Mouse (Mus musculus): ENCODE measurements at regions not wholly inside any gene's neighbourhood (a gene's known extent, or its start where the extent isn't known, plus 50 kb on each side); places are given as distances from the start of the nearest gene placed in this dataset.

DNA sequence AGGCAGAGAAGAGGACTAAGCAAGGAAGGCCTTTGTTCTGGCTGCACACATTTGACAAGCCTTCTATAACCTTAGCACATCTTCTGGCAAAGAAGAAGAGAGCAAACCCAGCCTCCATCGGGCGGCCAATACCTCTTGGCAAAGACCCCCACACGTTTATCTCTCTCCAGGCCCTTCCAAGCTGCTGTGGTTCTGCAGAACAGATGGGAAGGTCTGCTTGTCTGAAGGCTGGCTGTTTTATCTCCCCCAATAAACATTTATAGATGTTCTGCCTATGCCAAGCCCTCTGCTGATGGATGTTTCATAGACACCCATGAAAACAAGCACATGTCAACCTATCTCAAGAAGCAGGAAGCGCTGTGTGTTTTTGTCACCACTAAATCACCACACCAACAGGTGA is 339.4 kb upstream of the Rarb start:
- no peak overlapping the region for H3K4me3 ChIP-seq (ENCODE audit: low read depth, low read length)
- H3K36me3 ChIP-seq (ENCODE audit: control insufficient read depth, insufficient read depth, low read length), result no peaks in the 10 kb centered on the region
- H3K4me1 ChIP-seq (replicated peaks; ENCODE audit: control insufficient read depth, insufficient read depth, low read length), result no peaks in the 10 kb centered on the region
- no peak for ATAC-seq (replicated peaks; ENCODE audit: low FRiP score)
- no peak overlapping the region for H3K9ac ChIP-seq (ENCODE audit: low read length)
- H3K27me3 ChIP-seq (ENCODE audit: control insufficient read depth, insufficient read depth, low read length), result no peaks in the 10 kb centered on the region
- DNase-seq (ENCODE audit: low spot score), result no peak
- H3K9me3 ChIP-seq (ENCODE audit: control insufficient read depth, low read length), result no peaks in the 10 kb centered on the region
- H3K4me2 ChIP-seq (ENCODE audit: low read depth, low read length, severe bottlenecking), result no peak overlapping the region
- H3K27ac ChIP-seq (ENCODE audit: low read depth, low read length), result no peak overlapping the region
- 93% methylated on average over 4 of the region's 4 CpGs for WGBS

DNA sequence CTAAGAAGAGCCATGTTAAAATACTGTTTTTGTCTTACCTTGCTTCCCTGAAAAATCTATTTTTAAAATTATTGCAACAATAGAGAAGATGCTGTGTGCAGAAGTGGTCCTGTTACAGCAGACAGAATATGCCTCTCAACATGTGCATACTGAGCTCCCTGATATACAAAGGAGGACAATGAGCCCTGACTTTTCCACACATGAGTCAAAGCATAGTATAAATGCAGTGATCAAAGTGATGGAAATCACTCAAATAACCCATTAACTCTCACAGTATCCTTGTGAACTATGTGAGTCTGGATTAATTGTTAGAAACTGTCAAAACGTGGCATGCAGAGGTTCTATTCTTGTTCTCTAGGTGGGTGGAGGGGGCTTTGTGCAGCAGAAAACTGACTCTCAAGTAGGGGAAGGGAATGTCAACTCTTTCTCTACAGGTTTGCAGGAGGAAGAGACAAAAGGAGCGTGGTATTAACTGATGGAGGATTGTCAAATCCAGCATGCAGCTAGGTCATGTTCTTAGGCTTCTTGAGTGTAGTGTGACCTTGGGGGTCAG is 337.5 kb upstream of the Rarb start:
- Histone ChIP-seq H3K9me3 (ENCODE audit: control insufficient read depth, low read length) (no peaks in the 10 kb centered on the region), H3K36me3 (ENCODE audit: control insufficient read depth, insufficient read depth, low read length) (no peaks in the 10 kb centered on the region), H3K9ac (ENCODE audit: low read length) (no peak overlapping the region), H3K27ac (ENCODE audit: low read depth, low read length) (no peak overlapping the region), H3K4me1 (replicated peaks; ENCODE audit: control insufficient read depth, insufficient read depth, low read length) (no peaks in the 10 kb centered on the region), H3K4me2 (ENCODE audit: low read depth, low read length, severe bottlenecking) (no peak overlapping the region), H3K4me3 (ENCODE audit: low read depth, low read length) (no peak overlapping the region), H3K27me3 (ENCODE audit: control insufficient read depth, insufficient read depth, low read length) (no peaks in the 10 kb centered on the region)
- DNase-seq (ENCODE audit: low spot score) (no peak), ATAC-seq (replicated peaks; ENCODE audit: low FRiP score) (no peak)
- WGBS, result 71% methylated on average over 2 of the region's 2 CpGs

DNA sequence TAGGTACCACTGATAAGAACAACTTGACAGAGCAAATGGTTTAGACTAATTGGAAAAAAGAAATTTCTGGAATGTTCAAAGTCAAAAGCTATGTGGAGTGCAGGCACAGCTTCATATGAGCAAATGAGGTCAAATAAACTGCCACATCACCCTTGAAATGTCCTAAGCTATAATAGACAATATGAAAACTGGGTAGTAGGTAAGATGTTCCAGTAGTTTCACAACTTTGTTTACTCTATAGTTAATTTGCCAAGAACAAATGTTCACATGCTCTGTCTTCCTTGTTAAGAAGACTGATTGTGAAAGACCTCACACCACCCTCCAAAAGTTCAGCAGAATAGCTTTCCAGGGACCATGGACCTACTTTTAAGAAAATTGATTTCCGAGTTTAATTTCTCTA is 301.7 kb upstream of the Rarb start:
- no peaks in the 10 kb centered on the region for H3K9me3 ChIP-seq (ENCODE audit: control insufficient read depth, low read length)
- DNase-seq (ENCODE audit: low spot score) (no peak), ATAC-seq (replicated peaks; ENCODE audit: low FRiP score) (no peak)
- H3K4me2 ChIP-seq (ENCODE audit: low read depth, low read length, severe bottlenecking), result no peak overlapping the region
- no peaks in the 10 kb centered on the region for H3K36me3 ChIP-seq (ENCODE audit: control insufficient read depth, insufficient read depth, low read length)
- no peak overlapping the region for H3K9ac ChIP-seq (ENCODE audit: low read length)
- WGBS, result 84% methylated on average over 1 of the region's 1 CpGs
- H3K4me3 ChIP-seq (ENCODE audit: low read depth, low read length), result no peak overlapping the region
- H3K27ac ChIP-seq (ENCODE audit: low read depth, low read length), result no peak overlapping the region
- H3K4me1 ChIP-seq (replicated peaks; ENCODE audit: control insufficient read depth, insufficient read depth, low read length), result no peaks in the 10 kb centered on the region
- H3K27me3 ChIP-seq (ENCODE audit: control insufficient read depth, insufficient read depth, low read length), result no peaks in the 10 kb centered on the region

DNA sequence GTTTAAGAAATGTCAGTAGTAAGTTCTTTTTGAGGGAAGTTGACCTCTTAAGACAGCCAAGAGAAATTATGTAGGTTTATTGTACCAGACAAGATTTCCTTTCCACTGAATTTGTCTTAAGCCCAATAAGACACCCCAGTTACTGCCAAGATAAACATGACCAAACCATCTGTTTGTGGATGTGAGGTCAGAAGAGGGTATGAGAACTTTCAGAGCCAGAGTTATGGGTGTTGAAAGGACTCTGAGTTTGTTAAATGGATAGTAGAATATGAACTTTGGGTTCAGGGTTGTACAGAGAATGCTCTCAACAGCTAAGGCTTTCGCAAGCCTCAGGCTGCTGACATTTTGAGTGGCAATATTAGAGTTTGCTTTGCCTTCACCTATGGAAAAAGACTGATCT is 287.7 kb upstream of the Rarb start:
- Histone ChIP-seq H3K9ac (ENCODE audit: low read length) (no peak overlapping the region), H3K27me3 (ENCODE audit: control insufficient read depth, insufficient read depth, low read length) (no peaks in the 10 kb centered on the region), H3K9me3 (ENCODE audit: control insufficient read depth, low read length) (no peaks in the 10 kb centered on the region), H3K4me1 (replicated peaks; ENCODE audit: control insufficient read depth, insufficient read depth, low read length) (no peaks in the 10 kb centered on the region), H3K4me2 (ENCODE audit: low read depth, low read length, severe bottlenecking) (no peak overlapping the region), H3K27ac (ENCODE audit: low read depth, low read length) (no peak overlapping the region), H3K4me3 (ENCODE audit: low read depth, low read length) (no peak overlapping the region), H3K36me3 (ENCODE audit: control insufficient read depth, insufficient read depth, low read length) (no peaks in the 10 kb centered on the region)
- DNase-seq (ENCODE audit: low spot score), result no peak
- ATAC-seq (replicated peaks; ENCODE audit: low FRiP score), result no peak
- WGBS, result 91% methylated on average over 1 of the region's 1 CpGs

DNA sequence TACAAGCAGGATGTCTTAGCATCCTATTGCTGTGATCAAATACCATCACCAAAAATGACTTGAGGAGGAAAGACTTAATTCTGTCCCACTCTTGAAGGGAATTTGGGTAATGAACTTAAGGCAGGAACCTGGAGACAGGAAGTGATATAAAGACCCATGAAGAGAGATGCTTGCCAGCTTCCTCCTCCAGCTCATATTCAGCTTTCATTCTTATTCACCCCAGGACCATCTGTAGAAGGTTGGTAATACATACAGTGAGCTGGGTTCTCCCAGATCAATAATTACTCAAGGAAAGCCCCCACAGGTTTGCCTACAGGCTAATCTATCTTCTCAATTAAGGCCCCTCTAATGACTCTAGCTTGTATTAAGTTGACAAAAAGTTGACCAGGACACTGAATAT is 283.5 kb upstream of the Rarb start:
- no peak overlapping the region for H3K9ac ChIP-seq (ENCODE audit: low read length)
- H3K4me1 ChIP-seq (replicated peaks; ENCODE audit: control insufficient read depth, insufficient read depth, low read length), result no peaks in the 10 kb centered on the region
- no peak for ATAC-seq (replicated peaks; ENCODE audit: low FRiP score)
- no peaks in the 10 kb centered on the region for H3K27me3 ChIP-seq (ENCODE audit: control insufficient read depth, insufficient read depth, low read length)
- no peak overlapping the region for H3K4me3 ChIP-seq (ENCODE audit: low read depth, low read length)
- H3K4me2 ChIP-seq (ENCODE audit: low read depth, low read length, severe bottlenecking), result no peak overlapping the region
- H3K36me3 ChIP-seq (ENCODE audit: control insufficient read depth, insufficient read depth, low read length), result no peaks in the 10 kb centered on the region
- H3K9me3 ChIP-seq (ENCODE audit: control insufficient read depth, low read length), result no peaks in the 10 kb centered on the region
- no peak overlapping the region for H3K27ac ChIP-seq (ENCODE audit: low read depth, low read length)
- no peak for DNase-seq (ENCODE audit: low spot score)

DNA sequence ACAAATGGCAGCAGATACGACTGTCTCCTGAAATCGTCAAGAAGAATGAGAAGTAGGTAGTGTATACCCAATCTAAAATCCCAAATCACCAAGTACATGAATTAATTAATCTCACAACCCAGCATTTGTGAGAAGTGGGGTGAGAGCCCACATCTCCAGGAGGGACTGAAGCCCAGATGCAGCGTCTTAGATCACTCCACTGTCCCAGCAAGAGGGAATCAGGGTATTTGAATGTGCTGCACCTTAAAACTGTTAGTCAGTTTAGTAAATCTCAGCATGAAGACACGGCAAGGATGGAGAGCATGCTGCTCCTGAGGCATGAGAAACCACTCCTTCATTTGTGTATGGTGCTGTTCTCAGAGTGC is 271.6 kb upstream of the Rarb start:
- H3K9ac ChIP-seq (ENCODE audit: low read length), result no peak overlapping the region
- DNase-seq (ENCODE audit: low spot score), result no peak
- no peaks in the 10 kb centered on the region for H3K4me1 ChIP-seq (replicated peaks; ENCODE audit: control insufficient read depth, insufficient read depth, low read length)
- 69% methylated on average over 4 of the region's 4 CpGs for WGBS
- no peaks in the 10 kb centered on the region for H3K36me3 ChIP-seq (ENCODE audit: control insufficient read depth, insufficient read depth, low read length)
- no peak overlapping the region for H3K4me2 ChIP-seq (ENCODE audit: low read depth, low read length, severe bottlenecking)
- no peak for ATAC-seq (replicated peaks; ENCODE audit: low FRiP score)
- H3K9me3 ChIP-seq (ENCODE audit: control insufficient read depth, low read length), result no peaks in the 10 kb centered on the region
- no peaks in the 10 kb centered on the region for H3K27me3 ChIP-seq (ENCODE audit: control insufficient read depth, insufficient read depth, low read length)
- H3K27ac ChIP-seq (ENCODE audit: low read depth, low read length), result no peak overlapping the region
- H3K4me3 ChIP-seq (ENCODE audit: low read depth, low read length), result no peak overlapping the region

DNA sequence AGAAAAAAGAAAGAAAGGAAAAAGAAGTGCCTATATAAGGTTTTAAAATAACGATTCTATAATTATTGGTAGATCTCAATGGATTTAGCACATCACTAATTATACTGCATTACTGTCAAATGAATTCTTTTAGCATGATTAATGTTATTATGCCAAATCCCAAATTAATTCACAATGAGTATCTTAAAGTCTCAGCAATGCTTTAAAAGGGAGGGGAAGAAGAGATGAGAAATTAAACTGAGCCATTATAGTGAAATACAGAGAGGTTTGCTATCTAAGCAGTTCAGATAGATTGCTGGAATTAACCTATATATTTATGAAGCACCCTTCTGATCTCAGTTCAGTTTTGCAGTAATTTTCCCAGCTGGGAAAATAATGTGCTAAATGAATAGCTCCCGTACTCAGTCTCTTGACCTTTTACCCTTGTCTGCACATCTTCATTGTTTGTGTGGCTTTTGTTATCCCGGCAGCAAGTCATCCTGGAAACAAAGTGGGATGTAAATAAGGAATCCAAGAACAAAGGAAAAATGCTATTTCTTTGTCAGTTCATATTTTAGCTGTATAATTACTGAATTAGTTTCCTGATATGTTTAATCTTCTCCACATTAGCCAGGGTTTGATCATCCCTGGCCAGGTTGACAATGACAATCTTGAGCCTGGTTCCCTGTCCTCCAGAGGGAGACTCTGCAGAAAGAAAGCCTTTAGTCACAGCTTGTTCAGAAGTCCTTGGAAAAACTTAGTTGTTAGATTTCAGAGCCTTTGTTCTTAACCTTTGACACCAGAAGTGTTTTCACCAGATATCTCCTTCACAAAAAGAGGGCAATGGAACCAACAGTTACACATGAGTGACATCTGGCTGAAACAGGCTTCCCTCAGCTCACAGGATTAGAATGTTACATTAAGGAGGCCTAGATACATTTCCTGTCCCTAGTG is 270.9 kb upstream of the Rarb start:
- Histone ChIP-seq H3K4me3 (ENCODE audit: low read depth, low read length) (no peak overlapping the region), H3K4me2 (ENCODE audit: low read depth, low read length, severe bottlenecking) (no peak overlapping the region), H3K27ac (ENCODE audit: low read depth, low read length) (no peak overlapping the region), H3K4me1 (replicated peaks; ENCODE audit: control insufficient read depth, insufficient read depth, low read length) (no peaks in the 10 kb centered on the region), H3K27me3 (ENCODE audit: control insufficient read depth, insufficient read depth, low read length) (no peaks in the 10 kb centered on the region), H3K9ac (ENCODE audit: low read length) (no peak overlapping the region), H3K9me3 (ENCODE audit: control insufficient read depth, low read length) (no peaks in the 10 kb centered on the region), H3K36me3 (ENCODE audit: control insufficient read depth, insufficient read depth, low read length) (no peaks in the 10 kb centered on the region)
- WGBS, result 25% methylated on average over 3 of the region's 3 CpGs
- no peak for ATAC-seq (replicated peaks; ENCODE audit: low FRiP score)
- DNase-seq (ENCODE audit: low spot score), result no peak

DNA sequence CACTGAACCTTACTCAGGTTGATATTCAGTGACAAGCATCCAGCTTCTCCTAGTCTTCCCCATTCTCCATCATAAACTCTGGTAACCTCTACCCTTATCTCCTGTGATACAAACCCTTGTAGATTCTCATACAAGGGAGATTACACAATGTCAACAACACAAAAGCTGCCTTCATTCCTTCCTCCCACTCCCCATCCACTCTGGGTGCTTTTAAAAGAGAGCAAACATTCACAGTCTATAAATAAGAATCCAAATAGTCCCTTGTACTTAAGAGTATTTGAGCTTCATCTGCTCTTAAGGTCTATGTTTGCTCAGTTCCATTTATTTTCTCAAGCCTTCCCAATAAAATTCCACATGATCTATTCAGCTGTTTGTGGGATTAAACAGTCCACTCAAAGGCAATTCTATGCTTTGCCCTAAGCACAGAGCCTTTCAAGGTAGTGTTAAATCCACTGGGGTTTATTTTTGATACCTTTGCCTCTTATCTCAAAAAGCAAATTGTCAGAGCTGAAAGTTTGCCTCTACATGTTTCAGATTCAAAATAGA is 270.2 kb upstream of the Rarb start:
- Histone ChIP-seq H3K9ac (ENCODE audit: low read length) (no peak overlapping the region), H3K4me3 (ENCODE audit: low read depth, low read length) (no peak overlapping the region), H3K9me3 (ENCODE audit: control insufficient read depth, low read length) (no peaks in the 10 kb centered on the region), H3K27me3 (ENCODE audit: control insufficient read depth, insufficient read depth, low read length) (no peaks in the 10 kb centered on the region), H3K4me2 (ENCODE audit: low read depth, low read length, severe bottlenecking) (no peak overlapping the region), H3K27ac (ENCODE audit: low read depth, low read length) (no peak overlapping the region), H3K4me1 (replicated peaks; ENCODE audit: control insufficient read depth, insufficient read depth, low read length) (no peaks in the 10 kb centered on the region), H3K36me3 (ENCODE audit: control insufficient read depth, insufficient read depth, low read length) (no peaks in the 10 kb centered on the region)
- no peak for ATAC-seq (replicated peaks; ENCODE audit: low FRiP score)
- DNase-seq (ENCODE audit: low spot score), result no peak

DNA sequence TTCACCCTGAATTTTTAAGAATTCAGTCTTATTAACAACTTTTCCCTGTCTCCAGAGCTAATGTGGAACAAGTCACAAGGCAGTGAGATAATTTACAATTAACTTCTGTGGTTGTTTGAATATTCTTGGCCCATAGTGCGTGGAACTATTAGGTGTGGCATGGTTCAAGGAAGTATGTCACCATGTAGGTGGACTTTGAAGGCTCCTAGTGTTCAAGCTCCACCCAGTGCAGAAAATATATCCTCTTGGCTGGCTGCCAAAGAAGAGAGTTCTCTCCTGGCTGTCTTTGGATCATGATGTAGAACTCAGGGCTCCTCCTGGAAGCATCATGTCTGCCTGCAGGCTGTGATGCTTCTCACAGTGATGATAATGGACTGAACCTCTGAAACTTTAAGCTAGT is 268.9 kb upstream of the Rarb start:
- Histone ChIP-seq H3K9me3 (ENCODE audit: control insufficient read depth, low read length) (no peaks in the 10 kb centered on the region), H3K27ac (ENCODE audit: low read depth, low read length) (no peak overlapping the region), H3K4me3 (ENCODE audit: low read depth, low read length) (no peak overlapping the region), H3K9ac (ENCODE audit: low read length) (no peak overlapping the region), H3K4me2 (ENCODE audit: low read depth, low read length, severe bottlenecking) (no peak overlapping the region), H3K4me1 (replicated peaks; ENCODE audit: control insufficient read depth, insufficient read depth, low read length) (no peaks in the 10 kb centered on the region), H3K27me3 (ENCODE audit: control insufficient read depth, insufficient read depth, low read length) (no peaks in the 10 kb centered on the region), H3K36me3 (ENCODE audit: control insufficient read depth, insufficient read depth, low read length) (no peaks in the 10 kb centered on the region)
- 90% methylated on average over 1 of the region's 1 CpGs for WGBS
- ATAC-seq (replicated peaks; ENCODE audit: low FRiP score) (no peak), DNase-seq (ENCODE audit: low spot score) (no peak)
